Mouse (Mus musculus): ENCODE measurements around the gene Gm21750.

DNA sequence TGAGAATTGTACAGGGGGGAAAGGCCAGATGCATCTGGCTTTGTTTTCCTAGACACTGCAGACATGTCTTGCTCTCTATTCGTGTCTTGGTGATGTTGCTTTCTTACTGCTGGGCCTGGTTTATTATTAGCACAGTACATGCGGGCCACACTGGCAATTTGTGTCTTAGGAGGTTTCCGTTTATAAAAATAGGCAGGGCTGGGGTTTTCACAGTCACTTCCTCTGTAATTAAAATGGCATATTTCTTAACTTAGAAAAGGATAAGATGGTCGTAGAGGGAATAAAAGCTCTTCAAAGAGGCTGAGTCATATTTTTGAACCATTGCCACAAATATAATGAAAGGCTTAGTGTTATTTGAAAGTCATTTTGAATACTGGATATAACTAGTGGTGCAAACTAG, 26.7 kb downstream of the Gm21750 start:
- TF ChIP-seq POLR2A (IDR thresholded peaks at IDR 0.05; ENCODE audit: borderline replicate concordance, control insufficient read depth, low read depth, low read length) = no peak
- TF ChIP-seq CTCF (IDR thresholded peaks at IDR 0.05; ENCODE audit: control insufficient read depth, insufficient read depth, low read length) = no peak
